ENCODE assay signal across 7 mouse cellular contexts in the genomic region with DNA sequence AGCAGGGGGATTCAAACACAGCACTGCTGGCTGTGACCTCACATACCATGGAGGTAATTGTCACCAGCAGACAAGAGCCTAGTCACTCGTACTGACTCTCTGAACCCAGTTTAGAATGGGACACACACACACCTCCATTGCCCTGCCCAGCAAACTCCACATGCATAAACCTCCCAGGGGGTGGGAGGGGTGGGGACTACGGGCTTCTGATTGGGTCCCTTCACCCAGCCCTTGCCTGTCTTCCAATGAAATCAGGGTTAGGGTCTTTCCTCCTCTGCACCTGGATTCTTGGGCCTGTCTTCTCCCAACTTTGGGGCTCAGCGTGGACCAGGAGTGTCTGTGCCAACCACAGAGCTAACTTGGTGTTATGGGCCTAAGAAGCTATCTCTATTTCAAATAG. TPM values are rescaled to one million over a fixed set of nuclear protein-coding genes. Genes with fewer than 3 reads are reported as not detected.
DNase-seq lines count a peak whose midpoint lies in the region; ATAC-seq and TF ChIP-seq lines count a peak whose summit lies in the region.

No protein-coding gene starts in this region.

- H3K9me3 ChIP-seq in lung, embryonic 15.5 days, result no peaks in the 10 kb centered on the region
- H3K9me3 ChIP-seq in forebrain, embryonic 16.5 days (ENCODE audit: control insufficient read depth, low read length), result no peaks in the 10 kb centered on the region
- no peaks in the 10 kb centered on the region for H3K9me3 ChIP-seq in limb, embryonic 15.5 days
- no peaks in the 10 kb centered on the region for H3K9me3 ChIP-seq in stomach, embryonic 15.5 days

- ATAC-seq in lung, embryonic 15.5 days (ENCODE audit: borderline replicate concordance, extremely low read depth, low FRiP score, low TSS enrichment), result no peak
- ATAC-seq in forebrain, embryonic 16.5 days, result no peak
- no peak for ATAC-seq in limb, embryonic 15.5 days (ENCODE audit: insufficient number of reproducible peaks, low FRiP score, low TSS enrichment, low read depth)
- no peak for ATAC-seq in stomach, embryonic 15.5 days (ENCODE audit: insufficient read depth, low FRiP score, low read depth)

- DNase-seq in lung, adult 2 months, result no peak
- DNase-seq in layer of hippocampus, postnatal 14 days (ENCODE audit: low spot score in 2 of 2), result no peak
- DNase-seq in Muller cell, postnatal 12 days (ENCODE audit: inconsistent ontology term), result no peak

- no peak for TF ChIP-seq CTCF in lung, adult 2 months (IDR thresholded peaks at IDR 0.05; ENCODE audit: insufficient read depth, low read length)

- 0 out of 2 replicates have a peak, but pooled peaks cover 8% of the 10 kb centered on the region for H3K27me3 ChIP-seq in lung, embryonic 15.5 days
- H3K27me3 ChIP-seq in forebrain, embryonic 16.5 days (replicated peaks; ENCODE audit: control insufficient read depth, insufficient read depth, low read length), result peaks cover 7% of the 10 kb centered on the region; the same call in 1 of the 2 replicates
- H3K27me3 ChIP-seq in limb, embryonic 15.5 days, result no peaks in the 10 kb centered on the region
- H3K27me3 ChIP-seq in stomach, embryonic 15.5 days (replicated peaks), result no peaks in the 10 kb centered on the region

- peak overlapping the region; percentile 40 for H3K4me3 ChIP-seq in lung, embryonic 15.5 days
- no peak overlapping the region for H3K4me3 ChIP-seq in lung, adult 2 months (replicated peaks; ENCODE audit: extremely low read depth, low read depth, low read length)
- no peak overlapping the region for H3K4me3 ChIP-seq in forebrain, embryonic 16.5 days (replicated peaks; ENCODE audit: low read length)
- H3K4me3 ChIP-seq in limb, embryonic 15.5 days, result 0 out of 2 replicates have a peak overlapping the region, but pooled peaks have one; percentile 42
- H3K4me3 ChIP-seq in stomach, embryonic 15.5 days (replicated peaks), result no peak overlapping the region; the same call in 1 of the 2 replicates

- H3K9ac ChIP-seq in lung, embryonic 15.5 days, result 0 out of 2 replicates have a peak overlapping the region, but pooled peaks have one; percentile 19
- no peak overlapping the region for H3K9ac ChIP-seq in forebrain, embryonic 16.5 days (replicated peaks; ENCODE audit: low read depth, low read length)
- H3K9ac ChIP-seq in limb, embryonic 15.5 days, result no peak overlapping the region
- no peak overlapping the region for H3K9ac ChIP-seq in stomach, embryonic 15.5 days

- H3K27ac ChIP-seq in lung, embryonic 15.5 days, result peak overlapping the region; percentile 45; the same call in 1 of the 2 replicates
- no peak overlapping the region for H3K27ac ChIP-seq in forebrain, embryonic 16.5 days (ENCODE audit: low read length)
- H3K27ac ChIP-seq in limb, embryonic 15.5 days, result peak overlapping the region; percentile 27; the same call in 1 of the 2 replicates
- peak overlapping the region; percentile 58 for H3K27ac ChIP-seq in stomach, embryonic 15.5 days

- H3K4me1 ChIP-seq in lung, embryonic 15.5 days, result peaks cover 36% of the 10 kb centered on the region
- peaks cover 16% of the 10 kb centered on the region for H3K4me1 ChIP-seq in lung, adult 2 months (ENCODE audit: control insufficient read depth, insufficient read depth, low read length)
- H3K4me1 ChIP-seq in forebrain, embryonic 16.5 days (replicated peaks; ENCODE audit: control insufficient read depth, insufficient read depth, low read length), result peaks cover 22% of the 10 kb centered on the region
- H3K4me1 ChIP-seq in limb, embryonic 15.5 days, result peaks cover 45% of the 10 kb centered on the region
- peaks cover 22% of the 10 kb centered on the region for H3K4me1 ChIP-seq in stomach, embryonic 15.5 days

- 49% methylated on average over 3 of the region's 3 CpGs for WGBS in lung, embryonic 15.5 days
- 69% methylated on average over 3 of the region's 3 CpGs for WGBS in lung, adult 2 months
- WGBS in forebrain, embryonic 16.5 days, result 28% methylated on average over 3 of the region's 3 CpGs
- WGBS in limb, embryonic 15.5 days, result 52% methylated on average over 3 of the region's 3 CpGs
- WGBS in stomach, embryonic 15.5 days, result 50% methylated on average over 3 of the region's 3 CpGs

- H3K4me2 ChIP-seq in lung, embryonic 15.5 days, result peak overlapping the region; percentile 72
- H3K4me2 ChIP-seq in forebrain, embryonic 16.5 days (ENCODE audit: low read length), result peak overlapping the region; percentile 76; the same call in 1 of the 2 replicates
- H3K4me2 ChIP-seq in limb, embryonic 15.5 days, result peak overlapping the region; percentile 69
- peak overlapping the region; percentile 75 for H3K4me2 ChIP-seq in stomach, embryonic 15.5 days

- no peaks in the 10 kb centered on the region for H3K36me3 ChIP-seq in lung, embryonic 15.5 days
- no peaks in the 10 kb centered on the region for H3K36me3 ChIP-seq in forebrain, embryonic 16.5 days (ENCODE audit: control insufficient read depth, insufficient read depth)
- no peaks in the 10 kb centered on the region for H3K36me3 ChIP-seq in limb, embryonic 15.5 days
- no peaks in the 10 kb centered on the region for H3K36me3 ChIP-seq in stomach, embryonic 15.5 days

- TF ChIP-seq POLR2A in lung, adult 2 months (IDR thresholded peaks at IDR 0.05; ENCODE audit: borderline replicate concordance, extremely low read depth, low read depth, low read length), result no peak

RNA-seq across cellular contexts. Expression of gene Tlr5, which starts 4.2 kb away (rescaled TPM):
- polyA plus RNA-seq in lung, embryonic 15.5 days (2015; fragmentation: Nextera tagmentation; extraction: Ambion mirVana), result 1.2 and 1.3 TPM in 2 replicates
- 6.1 and 7.4 TPM in 2 replicates for polyA plus RNA-seq in lung, adult 2 months (2012; rRNA removed)
- 0.09 TPM in 1 of 2 replicates, not detected in the other for polyA plus RNA-seq in forebrain, embryonic 16.5 days (2015; fragmentation: Nextera tagmentation; extraction: Ambion mirVana)
- polyA plus RNA-seq in limb, embryonic 15.5 days (2015; fragmentation: Nextera tagmentation; extraction: Ambion mirVana), result 2.1 and 2.3 TPM in 2 replicates
- 2.1 and 2.5 TPM in 2 replicates for polyA plus RNA-seq in stomach, embryonic 15.5 days (2015; fragmentation: Nextera tagmentation; extraction: Ambion mirVana)
- under 1 TPM; 0.48 to 0.69 TPM for total RNA-seq in layer of hippocampus, postnatal 14 days (2021)

Comparison
In these comparisons a context has a peak if more than half of its experiments do, and no peak if none do; other contexts are left out.
1. H3K4me3 ChIP-seq: peak in lung, embryonic 15.5 days (single experiment) and limb, embryonic 15.5 days (single experiment); none in lung, adult 2 months (single experiment), forebrain, embryonic 16.5 days (single experiment) and stomach, embryonic 15.5 days (single experiment).
2. Peak in every context shown above with its lines, with median percentiles within 50 percentile points of each other: H3K4me2 ChIP-seq.